Mouse (Mus musculus) NIH3T3 (cell line): ENCODE measurements at regions not wholly inside any gene's neighbourhood (a gene's known extent, or its start where the extent isn't known, plus 50 kb on each side); places are given as distances from the start of the nearest gene placed in this dataset.

Experiments
- DNase-seq: peaks from one replicate; pipeline ENCODE4 v3.0.0-alpha.2; 2012; ENCODE audit warnings: low read depth

- DNase-seq = no peak
Measured at GRCm38 (mm10) chr4:39508866-39509265, 58.8 kb downstream of the 1700009N14Rik start.

- DNase-seq = no peak
Measured at GRCm38 (mm10) chr4:39527492-39527891, 77.4 kb downstream of the 1700009N14Rik start.

DNA sequence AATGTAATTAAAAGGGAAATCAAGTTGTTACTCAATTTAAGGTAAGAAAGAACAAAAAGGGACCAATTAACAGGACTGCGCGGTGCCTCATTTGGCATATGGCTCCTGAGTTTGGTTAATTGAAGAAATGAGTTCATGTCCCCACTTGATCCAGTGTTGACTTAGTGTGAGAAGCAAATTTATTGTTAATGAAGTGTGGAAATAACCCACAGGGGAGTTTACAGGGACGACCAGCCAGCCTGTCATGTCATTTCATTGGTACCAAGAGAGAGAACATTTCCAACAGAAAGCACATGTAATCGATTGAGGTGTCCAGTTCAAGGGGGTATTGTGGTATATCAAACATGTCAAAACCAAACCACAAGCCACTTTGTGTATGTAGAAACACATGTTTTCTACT, 78.6 kb downstream of the 1700009N14Rik start:
- DNase-seq = no peak

DNA sequence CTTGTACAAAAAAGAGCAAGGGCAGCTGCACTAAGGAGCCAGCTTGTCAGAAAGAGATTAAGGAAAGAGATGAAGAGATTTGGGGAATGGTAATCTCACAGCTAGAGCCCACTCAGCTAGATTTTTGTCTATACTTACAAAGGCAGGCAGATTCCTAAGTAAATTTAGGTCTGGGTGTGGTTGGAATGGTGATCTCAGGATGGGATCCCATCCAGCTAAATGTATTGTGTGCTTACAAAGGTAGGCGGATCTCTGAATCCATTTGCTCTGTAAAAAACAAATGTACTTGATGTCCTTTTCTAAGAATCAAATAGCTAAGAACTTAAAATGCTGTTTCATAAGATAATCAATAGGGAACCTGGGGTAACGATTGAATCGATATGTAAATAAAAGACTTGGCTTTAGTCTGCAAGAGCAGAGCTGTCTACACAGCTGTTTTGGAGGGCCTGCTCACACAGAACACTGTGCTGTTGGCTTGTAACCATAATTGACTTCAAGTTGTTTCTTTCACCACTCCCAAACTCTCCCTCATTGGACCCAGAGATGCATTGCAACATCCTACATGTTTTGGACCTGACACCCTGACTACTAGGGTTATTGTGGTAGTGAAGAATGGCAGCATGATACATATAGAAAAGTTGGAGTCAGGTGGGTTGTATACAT, 106.1 kb downstream of the 1700009N14Rik start:
- no peak for DNase-seq

DNA sequence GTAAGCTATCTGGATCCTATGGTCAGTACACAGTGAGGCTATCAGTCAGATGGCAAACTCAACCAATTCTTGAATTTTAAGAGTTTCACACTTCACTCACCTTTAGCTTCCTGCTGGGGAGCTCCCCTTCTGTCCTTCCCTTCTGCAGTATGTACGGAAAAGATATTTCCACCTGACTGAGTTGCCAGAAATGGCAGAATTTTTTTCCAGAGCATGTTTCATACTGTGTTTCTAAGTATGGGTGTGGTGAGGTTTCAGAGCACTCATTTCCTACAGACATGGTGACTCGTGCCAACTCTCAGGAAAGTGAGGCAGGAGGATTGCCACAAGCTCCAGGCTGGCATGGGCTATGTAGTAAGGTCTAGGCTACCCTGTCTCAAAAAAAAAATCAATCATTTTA, 147.3 kb downstream of the 1700009N14Rik start:
- no peak for DNase-seq

DNA sequence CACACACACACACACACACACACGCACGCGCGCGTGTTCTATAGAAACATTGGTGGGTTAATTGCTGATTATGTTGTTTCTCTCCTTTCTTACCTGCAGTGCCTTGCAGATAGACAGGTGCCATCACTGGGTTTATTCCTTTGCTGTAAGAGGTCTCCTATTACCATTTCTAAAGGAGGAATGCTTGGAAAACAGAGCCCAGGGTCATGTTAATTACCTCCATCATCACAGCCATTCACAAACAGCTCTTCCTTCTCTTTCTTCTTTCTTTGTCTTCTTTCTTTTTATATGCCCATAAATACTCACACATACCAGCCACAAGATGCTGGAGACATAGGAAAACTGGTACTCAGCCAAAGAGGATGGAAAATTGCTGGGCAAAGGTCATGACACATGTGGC, 155.0 kb downstream of the 1700009N14Rik start:
- no peak for DNase-seq

DNA sequence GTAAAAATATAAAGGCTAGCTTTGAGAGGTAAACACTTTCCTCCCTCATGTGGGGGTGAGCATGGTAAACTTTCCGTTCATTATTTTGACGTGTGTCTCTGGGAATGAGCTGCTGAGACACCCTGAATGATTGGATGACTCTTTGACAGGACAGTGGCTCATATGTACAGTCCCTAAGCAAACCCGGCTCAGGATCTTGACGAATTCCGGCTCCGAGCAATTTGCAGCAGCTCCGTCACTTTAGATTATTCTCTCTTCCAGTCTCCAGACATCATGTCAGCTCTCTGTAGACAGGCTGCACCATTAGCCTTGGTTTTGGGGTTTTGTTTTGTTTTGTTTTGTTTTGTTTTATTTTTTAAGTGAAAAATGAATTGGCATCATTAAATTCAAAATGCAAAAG, 194.0 kb downstream of the 1700009N14Rik start:
- DNase-seq = no peak

DNA sequence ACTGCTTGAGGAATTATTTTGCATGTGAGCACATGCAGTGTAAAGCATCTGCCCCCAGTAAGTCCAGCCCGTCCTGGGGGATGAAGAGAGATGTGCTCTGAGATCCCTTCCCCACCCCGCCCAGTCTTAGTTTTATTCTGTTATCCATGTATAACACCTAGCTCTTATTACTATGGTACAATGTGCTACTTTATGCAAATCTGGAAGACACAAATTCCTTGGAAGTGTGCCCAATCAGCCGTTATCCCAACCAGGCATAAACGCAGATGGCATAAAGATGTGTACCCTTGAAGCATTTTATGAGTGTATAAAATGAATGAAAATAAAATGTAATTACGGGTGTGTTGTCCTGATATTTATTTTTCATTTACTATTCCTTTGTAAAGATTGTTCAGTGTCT, 194.8 kb downstream of the 1700009N14Rik start:
- no peak for DNase-seq

DNA sequence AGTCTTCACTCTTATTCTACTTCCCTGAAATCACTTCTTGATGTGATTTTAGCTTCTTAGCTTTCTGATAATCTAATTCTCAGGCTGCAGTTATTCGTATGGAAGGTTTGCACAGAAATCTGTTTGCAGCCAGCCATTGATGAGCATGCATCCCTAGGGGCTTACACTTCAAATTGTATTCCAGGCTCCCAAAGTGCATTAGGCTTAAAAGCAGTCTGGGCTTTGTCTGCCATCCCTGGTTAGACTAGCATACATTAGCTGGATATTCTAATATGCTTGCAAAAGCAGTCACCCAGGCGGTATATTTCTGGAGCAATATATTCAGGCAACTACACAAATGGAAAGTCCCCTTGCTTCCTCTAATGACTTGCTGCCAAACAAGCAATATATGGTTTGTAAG, 210.4 kb downstream of the 1700009N14Rik start:
- DNase-seq = no peak

- no peak for DNase-seq
Measured at GRCm38 (mm10) chr4:39672609-39673008, 222.5 kb downstream of the 1700009N14Rik start.

GRCm38 (mm10) chr4:39695236-39695635, 245.1 kb downstream of the 1700009N14Rik start:
- no peak for DNase-seq

GRCm38 (mm10) chr4:39697565-39697964, 247.5 kb downstream of the 1700009N14Rik start:
- peak; percentile 34 for DNase-seq

GRCm38 (mm10) chr4:39699347-39699746, 249.3 kb downstream of the 1700009N14Rik start:
- no peak for DNase-seq

GRCm38 (mm10) chr4:39717477-39717876, 267.4 kb downstream of the 1700009N14Rik start:
- no peak for DNase-seq

- no peak for DNase-seq
Measured at GRCm38 (mm10) chr4:39718691-39719090, 268.6 kb downstream of the 1700009N14Rik start.

- no peak for DNase-seq
Measured at GRCm38 (mm10) chr4:39719951-39720350, 269.9 kb downstream of the 1700009N14Rik start.

DNA sequence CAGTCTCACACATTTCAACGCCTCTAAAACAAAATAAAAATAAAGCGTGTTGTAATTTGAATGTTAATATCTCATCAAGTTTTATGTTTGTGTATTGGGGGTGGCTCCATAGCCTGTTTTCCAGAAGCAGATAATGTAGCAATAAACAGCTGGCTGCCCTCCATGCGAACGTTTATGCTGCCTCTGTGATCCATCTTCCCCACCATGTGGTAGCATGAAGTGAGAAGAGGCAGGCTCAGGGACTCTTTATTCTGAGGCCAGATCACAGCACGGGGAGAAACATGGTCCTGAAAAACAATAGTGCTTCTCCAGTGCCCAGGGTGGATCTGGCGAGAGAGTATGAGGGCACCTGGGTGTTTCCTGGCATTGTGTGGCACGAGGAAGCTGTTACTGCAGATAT, 271.4 kb downstream of the 1700009N14Rik start:
- DNase-seq = no peak

- DNase-seq = no peak
Measured at GRCm38 (mm10) chr4:39765586-39765985, 315.5 kb downstream of the 1700009N14Rik start.

DNA sequence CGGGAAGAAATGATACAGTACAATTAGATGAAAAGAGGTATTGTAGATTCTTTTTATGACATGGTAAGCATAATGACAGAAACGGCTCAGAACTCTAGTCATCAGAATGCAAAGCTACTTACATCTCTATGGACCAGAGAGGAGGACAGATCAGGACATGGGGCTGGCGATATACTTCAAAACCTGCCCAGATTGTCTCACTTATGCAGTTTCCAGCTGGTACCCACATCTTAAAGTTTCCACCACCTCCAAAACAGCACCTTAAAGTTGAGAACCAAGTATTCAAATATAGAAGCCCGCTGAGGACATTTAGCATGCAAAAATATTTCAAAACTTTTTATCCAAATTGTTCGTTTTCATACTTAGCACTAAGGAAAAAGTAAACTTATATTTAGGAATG, 341.0 kb downstream of the 1700009N14Rik start:
- no peak for DNase-seq

DNA sequence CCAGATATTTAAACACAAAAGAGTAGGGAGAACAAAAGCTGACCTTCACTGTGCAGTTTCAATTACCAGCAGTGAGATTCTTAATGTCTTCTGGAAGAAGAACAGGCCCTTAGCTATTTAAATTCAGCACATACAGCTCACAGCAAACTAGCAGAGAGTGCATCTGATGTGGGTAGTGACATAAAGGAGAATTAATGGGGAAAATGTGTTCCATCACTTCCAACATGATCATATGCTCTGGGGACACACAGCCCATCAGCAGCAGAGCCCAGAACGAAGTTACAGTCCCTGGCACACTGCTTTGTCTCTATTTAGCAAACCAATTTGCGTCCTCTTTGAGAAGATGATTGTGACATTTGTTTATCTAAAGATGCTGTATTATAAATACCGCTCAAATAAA, 332.9 kb upstream of the Aco1 start:
- DNase-seq = no peak

GRCm38 (mm10) chr4:39812766-39813165, 330.1 kb upstream of the Aco1 start:
- no peak for DNase-seq

DNA sequence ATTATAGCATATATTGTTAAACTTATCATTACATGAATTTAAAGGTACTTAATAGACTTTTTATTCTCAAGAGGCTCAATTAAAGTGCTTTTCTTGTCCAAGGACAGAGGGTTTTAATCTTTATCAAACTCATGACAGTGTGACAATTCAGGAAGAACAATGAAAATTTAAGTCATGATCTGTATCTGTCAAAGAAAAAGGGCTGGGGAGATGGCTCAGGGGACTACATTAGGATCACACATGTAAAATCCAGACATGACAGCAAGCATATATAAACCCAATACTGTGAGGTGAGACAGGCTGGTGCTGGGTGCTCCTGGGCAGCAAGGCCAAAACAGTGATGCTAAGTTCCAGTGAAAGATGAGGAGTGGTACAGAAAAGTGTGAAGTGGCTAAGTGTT, 327.3 kb upstream of the Aco1 start:
- DNase-seq = no peak

DNA sequence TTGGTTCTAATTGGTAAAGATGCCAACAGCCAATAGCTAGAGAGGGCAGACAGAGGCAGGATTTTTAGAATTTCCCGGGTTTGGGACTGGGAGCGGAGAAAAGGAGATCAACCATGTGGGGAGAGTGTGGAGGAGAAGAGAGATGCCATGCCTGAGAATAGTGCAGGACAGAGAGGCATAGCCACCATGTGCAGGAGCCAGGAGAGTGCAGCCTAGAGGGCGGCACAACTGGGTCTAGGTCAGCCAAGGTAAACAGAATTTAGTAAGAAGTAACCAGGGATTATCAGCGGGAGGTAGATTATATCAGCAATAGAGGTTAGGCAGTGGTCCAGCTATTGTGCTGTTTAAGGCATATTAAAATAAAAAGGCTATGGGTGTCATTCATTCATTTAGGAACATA, 325.2 kb upstream of the Aco1 start:
- DNase-seq = no peak

DNA sequence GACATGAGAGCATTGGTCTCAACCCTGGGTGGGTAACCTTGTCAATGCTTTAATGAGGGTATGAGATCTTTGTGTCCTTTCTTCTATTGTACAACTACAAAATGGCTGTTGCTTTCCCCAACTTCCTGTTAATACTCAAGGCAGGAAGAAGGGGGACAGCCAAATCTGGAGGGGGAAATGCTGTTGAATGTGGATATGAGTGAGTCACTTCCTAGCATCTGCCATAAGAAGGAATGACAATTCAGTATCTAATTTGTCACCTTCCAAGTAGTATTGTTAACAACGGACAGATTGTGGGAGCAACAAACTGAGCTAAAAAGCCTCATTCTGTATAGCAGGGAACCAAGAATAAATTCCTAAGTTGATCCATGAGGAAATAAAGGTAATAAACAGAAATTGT, 309.2 kb upstream of the Aco1 start:
- DNase-seq = no peak
